Mouse (Mus musculus) MN1 (cell line): Measurements from ENCODE around the gene Uhmk1.
"Not testable (repeated sequence)": the region's sequence is repeated elsewhere in the genome, so short reads cannot be mapped to it uniquely, and the experiment has no call there.

ENCODE experiments used
- DNase-seq: peaks from one replicate; pipeline ENCODE4 v3.0.0-alpha.2; 2016; ENCODE audit warnings: low spot score

Gene Uhmk1

GRCm38 (mm10) chr1:170214757-170215522, at the start of gene Uhmk1:
Gene Uhmk1, minus strand, starts transcription at chr1:170215397.
- peak; percentile 87 for DNase-seq

GRCm38 (mm10) chr1:170255560-170255910, 40.3 kb upstream of the Uhmk1 start:
- DNase-seq = no peak

GRCm38 (mm10) chr1:170254893-170255559, 39.8 kb upstream of the Uhmk1 start:
- no peak for DNase-seq

- no peak for DNase-seq
These were observed 29.8 kb upstream of the Uhmk1 start for GRCm38 (mm10) chr1:170245016-170245415.

GRCm38 (mm10) chr1:170232688-170233087, 17.5 kb upstream of the Uhmk1 start, which contains the start of gene Sh2d1b2:
Gene Sh2d1b2, plus strand, starts transcription at chr1:170232749.
- not testable (repeated sequence) for DNase-seq

- DNase-seq = no peak
These were observed 8.1 kb upstream of the Uhmk1 start for GRCm38 (mm10) chr1:170223276-170223675.

- DNase-seq = no peak
These were observed 5.2 kb upstream of the Uhmk1 start for GRCm38 (mm10) chr1:170220351-170220750.

GRCm38 (mm10) chr1:170218091-170218884, 3.1 kb upstream of the Uhmk1 start:
- DNase-seq = peak; percentile 37

GRCm38 (mm10) chr1:170215590-170215989, 393 bp upstream of the Uhmk1 start:
- DNase-seq = no peak

GRCm38 (mm10) chr1:170214383-170214756, 827 bp downstream of the Uhmk1 start:
- DNase-seq = peak; percentile 23

GRCm38 (mm10) chr1:170213181-170213879, 1.9 kb downstream of the Uhmk1 start:
- DNase-seq = no peak

GRCm38 (mm10) chr1:170206395-170206794, 8.8 kb downstream of the Uhmk1 start:
- DNase-seq = no peak

- peak; percentile 67 for DNase-seq
These were observed 14.8 kb downstream of the Uhmk1 start for GRCm38 (mm10) chr1:170200379-170200778.

GRCm38 (mm10) chr1:170196211-170196610, 19.0 kb downstream of the Uhmk1 start:
- no peak for DNase-seq

GRCm38 (mm10) chr1:170191925-170192324, 23.3 kb downstream of the Uhmk1 start:
- no peak for DNase-seq

- DNase-seq = no peak
These were observed 25.0 kb downstream of the Uhmk1 start for GRCm38 (mm10) chr1:170190225-170190624.

GRCm38 (mm10) chr1:170188601-170189000, 26.6 kb downstream of the Uhmk1 start:
- DNase-seq = peak; percentile 61

- DNase-seq = no peak
These were observed 28.7 kb downstream of the Uhmk1 start for GRCm38 (mm10) chr1:170186531-170186930.

- no peak for DNase-seq
These were observed 30.1 kb downstream of the Uhmk1 start for GRCm38 (mm10) chr1:170185137-170185536.

- DNase-seq = no peak
These were observed 32.5 kb downstream of the Uhmk1 start for GRCm38 (mm10) chr1:170182706-170183105.

GRCm38 (mm10) chr1:170176661-170177239, 38.4 kb downstream of the Uhmk1 start:
- no peak for DNase-seq

GRCm38 (mm10) chr1:170175848-170176247, 39.3 kb downstream of the Uhmk1 start:
- DNase-seq = no peak
